Mouse (Mus musculus) forebrain, embryonic 12.5 days (tissue): ENCODE data around the gene Spag17. TPM values are rescaled to one million over a fixed set of nuclear protein-coding genes. Genes with fewer than 3 reads are reported as not detected.

Experiments
- ATAC-seq: fragments of 200-750 bp; cut with Nextera tagmentation; 2 replicates; pipeline ENCODE4 v1.8.0; 2017; ENCODE audit warnings: moderate TSS enrichment; ENCODE audit not compliant: low FRiP score
- H3K27ac ChIP-seq: fragments of 300-500 bp; sonication (generic); 2 replicates; pipeline ENCODE4 v1.5.1; 2016; ENCODE audit warnings: mild to moderate bottlenecking
- H3K27me3 ChIP-seq: fragments of 300-500 bp; sonication (generic); 2 replicates; pipeline ENCODE4 v1.6.1; 2016; ENCODE audit warnings: mild to moderate bottlenecking
- H3K36me3 ChIP-seq: fragments of 300-500 bp; sonication (generic); replicated peaks from 2 replicates; pipeline ENCODE4 v1.6.1; 2016; ENCODE audit warnings: mild to moderate bottlenecking
- H3K4me1 ChIP-seq: fragments of 300-500 bp; sonication (generic); 2 replicates; pipeline ENCODE4 v1.6.1; 2016
- H3K4me2 ChIP-seq: fragments of 300-500 bp; sonication (generic); 2 replicates; pipeline ENCODE4 v1.6.1; 2016; ENCODE audit warnings: mild to moderate bottlenecking, moderate library complexity
- H3K4me3 ChIP-seq: fragments of 300-500 bp; sonication (generic); replicated peaks from 2 replicates; pipeline ENCODE4 v1.5.1; 2016; ENCODE audit warnings: mild to moderate bottlenecking
- H3K9ac ChIP-seq: fragments of 300-500 bp; sonication (generic); 2 replicates; pipeline ENCODE4 v1.6.1; 2016; ENCODE audit warnings: mild to moderate bottlenecking
- H3K9me3 ChIP-seq: fragments of 300-500 bp; sonication (generic); 2 replicates; pipeline ENCODE4 v1.6.1; 2016
- WGBS: fragments of 180-500 bp; shearing (Covaris S2); methylation state at CpG from one replicate; pipeline ENCODE4 v1.1.7; 2016; 5-methylcytosine and 5-hydroxymethylcytosine counted together
- polyA plus RNA-seq: library from polyadenylated mRNA; unstranded; fragments of >200 nt; fragmentation: Nextera tagmentation; extraction: Ambion mirVana; gene quantifications from 2 replicates; pipeline ENCODE4 v1.2.1, GENCODE M21; 2016

The Spag17 gene
- polyA plus RNA-seq, 1 experiment from 2014 or later: 0.28 TPM

DNA sequence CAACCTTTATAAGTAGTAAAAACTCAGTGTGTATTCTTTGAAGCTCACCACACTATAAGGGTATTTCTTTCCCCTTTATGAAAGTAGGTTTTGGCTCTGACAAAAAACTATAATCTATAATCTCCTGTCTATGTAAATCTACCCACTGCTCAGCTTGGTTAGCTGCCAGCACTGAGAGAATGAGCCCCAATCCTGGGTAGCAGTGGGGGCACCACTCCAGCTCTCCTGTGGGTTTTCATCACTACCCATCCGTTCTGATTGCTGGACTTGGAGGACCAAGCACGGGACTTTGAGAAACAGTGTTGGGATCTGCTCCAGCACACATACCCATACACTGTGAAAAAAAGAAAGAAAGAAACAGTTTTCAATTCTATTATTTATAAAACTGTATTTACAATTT, 236.8 kb downstream of the Spag17 start:
- no peaks in the 10 kb centered on the region for H3K36me3 ChIP-seq
- no peak overlapping the region for H3K9ac ChIP-seq
- H3K27me3 ChIP-seq: no peaks in the 10 kb centered on the region
- no peaks in the 10 kb centered on the region for H3K9me3 ChIP-seq
- no peaks in the 10 kb centered on the region for H3K4me1 ChIP-seq
- 82% methylated on average over 2 of the region's 2 CpGs for WGBS
- H3K4me2 ChIP-seq: no peak overlapping the region
- ATAC-seq: no peak
- H3K27ac ChIP-seq: no peak overlapping the region
- no peak overlapping the region for H3K4me3 ChIP-seq

DNA sequence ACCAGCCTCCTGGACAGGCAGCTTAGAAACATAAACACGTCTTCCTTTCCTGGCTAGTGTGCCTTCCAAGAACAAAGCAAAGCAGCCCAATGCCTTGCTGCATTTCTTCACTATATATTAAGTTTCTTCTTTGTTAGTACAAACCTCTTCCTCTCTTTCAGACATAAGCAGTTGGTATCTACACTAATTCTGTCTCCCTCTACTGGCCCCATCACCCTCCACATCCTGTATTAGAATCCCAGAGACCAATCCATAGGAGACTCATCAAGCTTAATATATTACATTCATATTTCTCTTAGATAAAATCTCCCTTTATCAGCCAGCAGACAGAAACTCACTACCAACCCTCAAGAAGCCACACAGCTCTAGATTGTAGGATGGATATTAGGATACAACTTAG, 237.2 kb downstream of the Spag17 start:
- no peak overlapping the region for H3K4me3 ChIP-seq
- no peaks in the 10 kb centered on the region for H3K36me3 ChIP-seq
- 72% methylated on average over 1 of the region's 1 CpGs for WGBS
- H3K4me2 ChIP-seq: no peak overlapping the region
- H3K27ac ChIP-seq: no peak overlapping the region
- no peaks in the 10 kb centered on the region for H3K4me1 ChIP-seq
- no peaks in the 10 kb centered on the region for H3K9me3 ChIP-seq
- no peak overlapping the region for H3K9ac ChIP-seq
- no peak for ATAC-seq
- H3K27me3 ChIP-seq: no peaks in the 10 kb centered on the region

DNA sequence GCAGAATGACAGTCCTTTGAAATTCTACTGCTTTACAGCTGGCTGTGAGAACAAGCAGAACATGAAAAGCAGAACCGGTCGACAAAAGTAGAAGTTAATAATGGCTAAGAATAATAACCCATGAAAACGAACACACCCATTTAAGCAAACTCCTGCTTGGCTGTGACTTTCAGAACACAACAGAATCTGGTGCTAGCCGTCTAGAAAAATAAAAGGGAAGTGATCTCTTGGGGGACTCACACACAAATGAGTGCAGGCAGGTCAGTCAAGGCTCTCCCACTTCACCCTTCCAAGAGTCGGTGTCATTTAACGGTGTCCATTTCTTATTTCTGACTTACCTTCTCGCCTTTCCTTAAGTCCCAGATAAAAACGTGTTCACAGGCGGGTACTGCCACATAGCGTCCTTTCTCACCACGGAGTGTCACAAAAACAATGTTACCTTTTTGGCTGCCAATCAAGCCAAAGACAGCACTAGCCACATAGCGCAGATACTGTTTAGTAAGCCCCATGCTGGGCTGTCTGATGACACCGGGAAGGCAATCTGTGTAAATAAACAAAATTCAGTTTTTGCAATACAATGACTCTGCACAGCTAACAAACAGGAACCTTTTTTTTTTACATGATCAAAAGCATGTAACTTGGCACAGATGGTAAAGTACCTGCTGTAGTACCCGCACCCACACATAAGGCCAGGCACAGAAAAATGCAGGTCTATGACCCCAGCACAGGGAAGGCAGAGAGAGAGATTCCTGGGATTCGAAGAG, 275.7 kb downstream of the Spag17 start:
- no peaks in the 10 kb centered on the region for H3K9me3 ChIP-seq
- H3K36me3 ChIP-seq: peaks cover 38% of the 10 kb centered on the region
- peaks cover 17% of the 10 kb centered on the region for H3K4me1 ChIP-seq
- H3K4me3 ChIP-seq: peak overlapping the region; percentile 84
- WGBS: 89% methylated on average over 15 of the region's 15 CpGs
- no peak overlapping the region for H3K27ac ChIP-seq
- no peaks in the 10 kb centered on the region for H3K27me3 ChIP-seq
- H3K4me2 ChIP-seq: peak overlapping the region; percentile 81
- peak overlapping the region; percentile 62 for H3K9ac ChIP-seq
- no peak for ATAC-seq

DNA sequence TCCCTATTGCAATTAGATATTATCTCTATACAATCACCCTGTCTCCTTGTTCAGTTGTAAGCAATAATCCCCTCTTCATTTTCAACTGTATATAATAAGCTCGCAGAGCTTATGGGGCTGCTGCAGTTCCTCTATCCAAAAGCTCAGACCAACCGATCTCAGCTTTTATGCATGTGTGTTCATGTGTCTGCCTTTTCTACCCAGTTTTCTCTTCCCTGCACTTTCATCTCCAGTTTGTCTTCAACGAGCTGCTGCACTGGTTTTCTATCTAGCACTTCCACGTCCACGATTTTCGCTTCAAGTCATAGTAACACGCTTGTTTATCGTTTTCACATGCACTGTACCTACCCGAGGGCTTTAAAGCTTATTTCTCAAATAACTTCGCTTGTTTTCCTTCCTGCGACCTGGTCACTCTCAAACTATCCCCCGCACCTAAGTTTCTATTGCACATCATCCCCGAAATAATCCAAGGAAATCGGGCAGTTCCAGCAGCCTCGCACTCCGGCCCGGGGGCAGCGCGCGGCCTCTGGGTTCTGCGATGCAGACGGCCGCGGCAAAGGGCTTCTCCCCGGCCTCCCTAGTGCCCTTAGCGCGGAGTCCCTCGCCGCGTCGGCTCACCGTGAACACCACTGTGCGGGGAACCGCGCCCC, 276.6 kb downstream of the Spag17 start:
- ATAC-seq: no peak; the same call in 1 of the 2 replicates
- peak overlapping the region; percentile 84 for H3K4me3 ChIP-seq

DNA sequence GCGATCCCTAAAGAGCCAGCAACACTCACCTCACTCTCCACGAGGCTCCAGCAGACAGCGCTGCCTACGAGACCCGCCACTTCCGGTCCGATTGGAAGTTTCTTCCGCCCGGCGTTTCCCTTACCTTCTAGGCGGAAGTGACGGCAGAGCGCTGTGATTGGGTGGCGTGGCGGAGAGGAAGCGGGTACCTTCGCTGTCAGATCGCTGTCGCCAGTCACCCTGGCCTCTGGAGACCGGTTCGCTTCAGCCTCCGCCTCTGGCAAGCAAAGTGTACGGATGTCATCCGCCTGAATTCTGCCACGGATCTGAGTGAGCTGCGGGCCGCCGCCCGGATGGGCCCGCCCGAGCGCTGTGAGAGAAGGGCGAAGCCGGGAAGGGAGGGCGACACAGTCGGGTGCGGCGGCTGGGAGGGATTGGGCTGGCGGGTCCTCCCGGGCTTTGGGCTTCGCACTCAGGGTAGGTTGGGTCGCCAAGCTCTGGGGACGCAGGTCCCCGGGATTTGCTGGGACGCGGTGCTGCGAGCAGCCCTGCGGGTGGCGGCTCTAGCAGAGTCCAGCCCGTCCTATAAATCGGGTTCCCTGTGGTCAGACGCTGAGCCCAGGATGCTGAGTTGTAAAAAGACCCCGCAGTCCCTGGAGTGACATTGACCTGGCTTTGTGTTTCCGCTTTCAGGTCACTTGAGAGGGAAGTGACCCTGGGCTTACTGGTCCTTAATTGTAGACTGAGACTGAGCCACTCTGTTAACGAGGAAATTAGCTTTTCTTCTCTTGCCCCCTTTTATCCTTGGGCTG, 277.3 kb downstream of the Spag17 start, which contains the start of the genes Gdap2 and Wdr3:
Gdap2 (plus strand) TSS at position 67 of the 791 bp plus-strand sequence.
Wdr3 (minus strand) TSS at position 93 of the 791 bp plus-strand sequence.
- Histone ChIP-seq H3K27me3 (no peaks in the 10 kb centered on the region), H3K9me3 (no peaks in the 10 kb centered on the region), H3K36me3 (peaks cover 22% of the 10 kb centered on the region), H3K4me3 (peak within 1 kb of the TSS; percentile 84), H3K27ac (peak within 1 kb of the TSS; percentile 89), H3K4me2 (peak within 1 kb of the TSS; percentile 81), H3K4me1 (peaks cover 17% of the 10 kb centered on the region), H3K9ac (peak within 1 kb of the TSS; percentile 88)
- under 1% methylated on average over 55 of the region's 55 CpGs for WGBS
- ATAC-seq: peak; percentile 99

More for the DNA sequence above, 276.6 kb downstream of the Spag17 start:
- peak overlapping the region; percentile 62 for H3K9ac ChIP-seq
- H3K27ac ChIP-seq: 0 out of 2 replicates have a peak overlapping the region, but pooled peaks have one; percentile 27
- under 1% methylated on average over 35 of the region's 35 CpGs for WGBS
- no peaks in the 10 kb centered on the region for H3K9me3 ChIP-seq
- peak overlapping the region; percentile 81 for H3K4me2 ChIP-seq
- H3K36me3 ChIP-seq: peaks cover 29% of the 10 kb centered on the region
- H3K27me3 ChIP-seq: no peaks in the 10 kb centered on the region
- peaks cover 17% of the 10 kb centered on the region for H3K4me1 ChIP-seq

DNA sequence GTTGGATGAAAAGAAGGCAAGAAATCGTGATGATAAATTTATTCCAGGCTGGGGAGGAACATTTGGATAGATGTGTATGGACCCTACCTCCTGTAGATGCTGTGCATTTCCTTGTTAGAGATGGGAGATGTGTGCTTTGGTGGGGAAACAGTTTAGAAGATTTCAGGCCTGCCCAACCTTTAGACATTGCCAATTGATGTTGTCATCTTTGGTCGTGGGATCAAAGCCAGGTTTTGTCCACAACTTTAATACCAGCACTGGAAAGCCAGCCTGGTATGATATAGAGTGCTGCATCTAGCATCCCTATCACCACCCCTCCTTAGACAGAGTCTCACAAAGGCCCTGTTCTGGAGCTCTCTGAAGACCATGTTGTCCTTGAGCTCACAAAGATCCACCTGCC, 278.4 kb downstream of the Spag17 start:
- 0 out of 2 replicates have a peak overlapping the region, but pooled peaks have one; percentile 4 for H3K4me3 ChIP-seq
- H3K4me1 ChIP-seq: peaks cover 17% of the 10 kb centered on the region
- no peaks in the 10 kb centered on the region for H3K27me3 ChIP-seq
- 94% methylated on average over 2 of the region's 2 CpGs for WGBS
- H3K9me3 ChIP-seq: no peaks in the 10 kb centered on the region
- no peak overlapping the region for H3K27ac ChIP-seq
- H3K4me2 ChIP-seq: no peak overlapping the region
- no peak for ATAC-seq
- peaks cover 17% of the 10 kb centered on the region for H3K36me3 ChIP-seq
- no peak overlapping the region for H3K9ac ChIP-seq

DNA sequence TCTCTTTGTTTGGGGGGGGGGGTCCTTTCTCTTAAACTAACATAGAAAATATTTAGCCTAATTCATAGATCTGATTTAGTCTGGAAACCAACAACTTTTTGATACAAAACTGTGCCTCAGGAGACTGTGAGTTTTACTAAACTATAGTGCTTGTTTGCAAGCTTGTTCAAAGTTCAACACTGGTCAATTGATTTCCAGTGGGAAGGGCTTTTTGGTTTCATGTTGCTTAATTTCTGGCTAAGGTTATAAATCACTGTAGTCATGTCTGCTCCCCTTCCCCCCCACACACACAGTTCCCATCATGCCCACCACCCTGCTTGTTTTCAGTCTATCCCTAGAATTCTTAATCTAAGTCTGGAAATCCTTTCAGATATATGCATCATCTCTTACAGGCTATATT, 279.8 kb downstream of the Spag17 start:
- Histone ChIP-seq H3K27ac (no peak overlapping the region), H3K9me3 (no peaks in the 10 kb centered on the region), H3K9ac (no peak overlapping the region), H3K27me3 (no peaks in the 10 kb centered on the region), H3K4me1 (peaks cover 17% of the 10 kb centered on the region), H3K36me3 (peaks cover 7% of the 10 kb centered on the region; the same call in 1 of the 2 replicates), H3K4me2 (no peak overlapping the region), H3K4me3 (no peak overlapping the region)
- no peak for ATAC-seq

DNA sequence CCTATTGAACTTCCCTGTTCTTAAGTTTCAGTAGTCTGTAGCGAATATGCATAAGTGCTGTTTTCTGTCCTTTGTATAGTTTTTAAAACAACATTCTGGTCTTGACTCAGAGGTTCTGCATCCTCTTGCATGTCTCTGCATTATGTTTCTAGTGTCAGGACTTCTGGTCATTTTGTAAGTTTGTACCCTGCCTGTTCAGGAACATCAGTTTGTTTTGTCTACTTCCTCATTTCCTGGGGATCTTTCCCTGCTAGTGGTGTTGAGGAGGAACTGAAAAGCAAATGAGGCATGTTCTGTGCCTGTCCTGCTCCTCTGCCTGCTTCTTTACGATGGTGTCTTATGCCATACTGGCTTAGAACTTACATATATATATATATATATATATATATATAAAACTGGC, 290.8 kb downstream of the Spag17 start:
- no peak for ATAC-seq
- H3K4me3 ChIP-seq: no peak overlapping the region
- WGBS: 97% methylated on average over 2 of the region's 2 CpGs
- no peak overlapping the region for H3K9ac ChIP-seq
- no peaks in the 10 kb centered on the region for H3K4me1 ChIP-seq
- no peak overlapping the region for H3K27ac ChIP-seq
- H3K27me3 ChIP-seq: no peaks in the 10 kb centered on the region
- H3K4me2 ChIP-seq: no peak overlapping the region
- no peaks in the 10 kb centered on the region for H3K9me3 ChIP-seq
- peaks cover 61% of the 10 kb centered on the region for H3K36me3 ChIP-seq

DNA sequence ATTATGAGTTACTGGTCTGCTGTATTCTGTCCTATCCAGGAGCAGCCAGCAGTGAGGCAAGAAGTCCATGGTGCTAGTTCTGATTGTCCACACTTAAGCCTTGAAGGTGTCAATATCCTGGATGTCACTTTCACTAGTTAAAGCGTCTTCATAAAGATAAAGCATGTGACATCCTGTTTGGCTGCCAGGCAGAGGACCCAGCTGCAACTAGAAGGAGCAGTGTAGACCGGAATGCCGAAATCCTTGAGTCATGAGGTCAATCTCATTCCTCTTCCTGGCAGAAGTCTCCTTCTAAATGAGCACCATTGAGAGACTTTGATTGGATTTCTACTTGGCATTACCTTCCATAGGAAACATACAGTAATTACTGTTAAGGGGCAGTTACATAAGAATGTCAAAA, 295.3 kb downstream of the Spag17 start:
- 85% methylated on average over 3 of the region's 3 CpGs for WGBS
- peaks cover 41% of the 10 kb centered on the region for H3K36me3 ChIP-seq
- no peak overlapping the region for H3K4me2 ChIP-seq
- H3K4me3 ChIP-seq: no peak overlapping the region
- no peaks in the 10 kb centered on the region for H3K27me3 ChIP-seq
- H3K27ac ChIP-seq: no peak overlapping the region
- no peaks in the 10 kb centered on the region for H3K4me1 ChIP-seq
- ATAC-seq: no peak
- H3K9me3 ChIP-seq: no peaks in the 10 kb centered on the region
- H3K9ac ChIP-seq: no peak overlapping the region

DNA sequence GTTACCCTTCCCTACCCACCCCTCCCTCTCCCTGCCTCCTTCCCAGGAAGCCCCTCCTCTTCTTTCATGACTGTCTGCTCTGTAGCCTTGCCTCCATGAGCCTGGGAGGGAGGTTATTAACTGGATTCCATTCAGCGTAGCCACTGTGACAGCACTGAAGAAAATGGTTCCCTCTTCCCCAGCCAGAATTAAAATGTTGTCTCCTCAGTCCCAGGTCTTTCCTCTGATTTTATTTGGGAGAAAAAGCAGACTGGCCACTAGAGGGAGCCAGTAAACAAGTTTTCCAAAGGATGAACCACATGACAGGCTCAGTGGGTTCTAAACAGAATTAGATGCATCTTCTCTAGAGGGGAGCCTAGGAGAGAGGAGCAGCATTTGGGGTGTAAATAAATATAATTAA, 304.2 kb downstream of the Spag17 start:
- no peak overlapping the region for H3K27ac ChIP-seq
- peaks cover 35% of the 10 kb centered on the region for H3K36me3 ChIP-seq
- no peak overlapping the region for H3K4me2 ChIP-seq
- no peak overlapping the region for H3K9ac ChIP-seq
- H3K4me3 ChIP-seq: no peak overlapping the region
- peak; percentile 67; the same call in 1 of the 2 replicates for ATAC-seq
- H3K9me3 ChIP-seq: no peaks in the 10 kb centered on the region
- no peaks in the 10 kb centered on the region for H3K27me3 ChIP-seq
- WGBS: 56% methylated on average over 1 of the region's 1 CpGs
- H3K4me1 ChIP-seq: no peaks in the 10 kb centered on the region

DNA sequence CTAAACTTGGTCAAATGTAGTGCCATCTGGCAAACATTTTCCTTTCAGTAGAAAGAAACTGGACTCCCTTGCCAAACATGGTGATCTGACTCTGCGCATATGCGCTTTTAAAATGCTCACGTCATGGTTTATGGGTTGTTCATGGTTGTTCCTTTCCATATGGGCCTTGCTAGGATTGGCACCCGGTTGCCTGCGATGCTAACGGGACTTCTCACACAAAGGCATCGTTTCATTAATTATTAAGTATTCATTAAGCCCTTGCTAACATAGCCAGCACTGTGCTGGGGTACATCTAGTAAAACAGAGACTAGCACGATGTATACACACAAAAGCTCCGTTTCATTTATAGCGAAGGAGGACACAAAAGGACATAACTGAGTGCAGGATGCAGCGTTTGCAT, 304.7 kb downstream of the Spag17 start:
- H3K9ac ChIP-seq: no peak overlapping the region
- H3K27ac ChIP-seq: no peak overlapping the region
- H3K4me2 ChIP-seq: no peak overlapping the region
- H3K27me3 ChIP-seq: no peaks in the 10 kb centered on the region
- H3K4me3 ChIP-seq: no peak overlapping the region
- ATAC-seq: 0 out of 2 replicates have a peak, but pooled peaks have one; percentile 14
- 77% methylated on average over 11 of the region's 11 CpGs for WGBS
- peaks cover 35% of the 10 kb centered on the region for H3K36me3 ChIP-seq
- H3K9me3 ChIP-seq: no peaks in the 10 kb centered on the region
- H3K4me1 ChIP-seq: no peaks in the 10 kb centered on the region
